Mouse (Mus musculus) olfactory bulb, adult 2 months (tissue): ENCODE data around the gene Il20rb.

ENCODE experiments used
- CTCF ChIP-seq: fragments of 200-500 bp; IDR thresholded peaks from 2 replicates; pipeline ENCODE4 v1.5.1; 2012; ENCODE audit warnings: low read depth, mild to moderate bottlenecking, low read length, moderate library complexity; ENCODE audit not compliant: insufficient read depth
- POLR2A ChIP-seq: fragments of 200-500 bp; IDR thresholded peaks from 2 replicates; pipeline ENCODE4 v1.6.1; 2012; ENCODE audit warnings: mild to moderate bottlenecking, low read depth, low read length, moderate library complexity; ENCODE audit not compliant: insufficient read depth

GRCm38 (mm10) chr9:100463771-100464170 is 22.8 kb downstream of the Il20rb start:
- TF ChIP-seq CTCF = no peak
- no peak for TF ChIP-seq POLR2A
